In genomic region chr2:18938923-18939329, GRCm38 (mm10) we compare ENCODE assay signal across 11 mouse cellular contexts. TPM values are rescaled to one million over a fixed set of nuclear protein-coding genes. Genes with fewer than 3 reads are reported as not detected.
DNase-seq lines count a peak whose midpoint lies in the region; TF ChIP-seq lines count a peak whose summit lies in the region.
"Had no signal": no experiment of that assay in that cellular context is flagged by ENCODE, and none has a peak within 500 bp of the region (broad histone marks: within the 10 kb centered on the region; RNA-seq: fewer than 3 reads in every experiment).

No protein-coding gene starts in this region.

- 20% methylated on average over 8 of the region's 8 CpGs for WGBS in heart, embryonic 10.5 days
- WGBS in heart, adult 2 months: 52% methylated on average over 8 of the region's 8 CpGs
- WGBS in spleen, adult 2 months: 8% methylated on average over 8 of the region's 8 CpGs

- H3K4me1 ChIP-seq in heart, embryonic 10.5 days: peaks cover 71% of the 10 kb centered on the region
- peaks cover 22% of the 10 kb centered on the region for H3K4me1 ChIP-seq in heart, adult 2 months (ENCODE audit: control insufficient read depth, insufficient read depth, low read length)
- peaks cover 32% of the 10 kb centered on the region; the same call in 1 of the 2 replicates for H3K4me1 ChIP-seq in spleen, adult 2 months (ENCODE audit: control insufficient read depth, insufficient read depth, insufficient read length)

- H3K27me3 ChIP-seq in heart, embryonic 10.5 days (ENCODE audit: insufficient read depth, poor library complexity, severe bottlenecking): no peaks in the 10 kb centered on the region
- no peaks in the 10 kb centered on the region for H3K27me3 ChIP-seq in heart, adult 2 months (ENCODE audit: control insufficient read depth, insufficient read depth, low read length)
- H3K27me3 ChIP-seq in spleen, adult 2 months (ENCODE audit: control insufficient read depth, insufficient read depth, low read length): no peaks in the 10 kb centered on the region
- no peaks in the 10 kb centered on the region for H3K27me3 ChIP-seq in splenic B cell, adult 2 months (ENCODE audit: control insufficient read depth, insufficient read depth, low read length, poor library complexity, severe bottlenecking)
- H3K27me3 ChIP-seq: heart, embryonic 13.5 days; midbrain, embryonic 12.5 days had no signal

- TF ChIP-seq EP300 in heart, adult 2 months (IDR thresholded peaks at IDR 0.05; ENCODE audit: insufficient read depth, low read depth, low read length): no peak

- H3K9ac ChIP-seq in heart, adult 2 months (ENCODE audit: low read depth, low read length): no peak overlapping the region
- H3K9ac ChIP-seq: heart, embryonic 13.5 days; midbrain, embryonic 12.5 days had no signal

- no peak for TF ChIP-seq CTCF in heart, adult 2 months (IDR thresholded peaks at IDR 0.05)
- TF ChIP-seq CTCF in spleen, adult 2 months (IDR thresholded peaks at IDR 0.05; ENCODE audit: extremely low read depth, insufficient read depth, insufficient read length, insufficient replicate concordance): no peak

- H3K27ac ChIP-seq in heart, embryonic 10.5 days: peak overlapping the region; percentile 59
- H3K27ac ChIP-seq in heart, adult 2 months: no peak overlapping the region
- H3K27ac ChIP-seq in spleen, adult 2 months (ENCODE audit: insufficient read depth, low read length): peak overlapping the region; percentile 3; the same call in 1 of the 2 replicates
- H3K27ac ChIP-seq: midbrain, embryonic 12.5 days had no signal

- no peak overlapping the region for H3K4me3 ChIP-seq in heart, embryonic 10.5 days
- H3K4me3 ChIP-seq in heart, adult 2 months: no peak overlapping the region
- H3K4me3 ChIP-seq in spleen, adult 2 months (ENCODE audit: extremely low read depth, insufficient read depth, insufficient read length): no peak overlapping the region
- H3K4me3 ChIP-seq: heart, embryonic 13.5 days; midbrain, embryonic 12.5 days had no signal

- no peaks in the 10 kb centered on the region for H3K79me2 ChIP-seq in heart, adult 2 months (replicated peaks; ENCODE audit: control insufficient read depth, insufficient read depth, low read length)

- TF ChIP-seq POLR2A in heart, adult 2 months (IDR thresholded peaks at IDR 0.05; ENCODE audit: insufficient read depth, low read depth, low read length): no peak
- no peak for TF ChIP-seq POLR2A in spleen, adult 2 months (IDR thresholded peaks at IDR 0.05; ENCODE audit: low read depth, low read length)

- H3K9me3 ChIP-seq in heart, embryonic 10.5 days: no peaks in the 10 kb centered on the region
- H3K9me3 ChIP-seq: heart, embryonic 13.5 days; midbrain, embryonic 12.5 days had no signal

- DNase-seq in heart, embryonic 10.5 days (ENCODE audit: low spot score): no peak
- DNase-seq in heart, adult 2 months: no peak
- no peak for DNase-seq in spleen, adult 2 months (ENCODE audit: low read depth in 1 of 2, low spot score in 2 of 2)
- no peak for DNase-seq in spleen, adult 12 weeks (ENCODE audit: low spot score)
- DNase-seq in induced T-regulatory cell, adult 2 months (ENCODE audit: low read depth): peak; percentile 69
- DNase-seq in splenic B cell, adult 2 months (ENCODE audit: low read depth, low spot score): peak; percentile 50
- DNase-seq in adrenal gland, postnatal 25 days: no peak
- DNase-seq in cerebellum, adult 8-10 months: no peak
- DNase-seq: right cerebral cortex, adult 18-20 months had no signal

- no peaks in the 10 kb centered on the region for H3K36me3 ChIP-seq in heart, embryonic 10.5 days
- H3K36me3 ChIP-seq in heart, adult 2 months (ENCODE audit: control insufficient read depth, insufficient read depth, low read length): peaks cover 4% of the 10 kb centered on the region; the same call in 1 of the 2 replicates
- peaks cover 1% of the 10 kb centered on the region; the same call in 1 of the 2 replicates for H3K36me3 ChIP-seq in spleen, adult 2 months (ENCODE audit: control insufficient read depth, insufficient read depth, low read length)
- H3K36me3 ChIP-seq in splenic B cell, adult 2 months (ENCODE audit: control insufficient read depth, insufficient read depth, low read length, poor library complexity, severe bottlenecking): no peaks in the 10 kb centered on the region
- H3K36me3 ChIP-seq: heart, embryonic 13.5 days; midbrain, embryonic 12.5 days had no signal

- intact Hi-C loops in heart, adult 2 months (cut with DNase I): loop anchor here (5.0 kb wide), 1 partner anchor 42 kb away; no protein-coding TSS in a partner anchor

RNA-seq across cellular contexts. Expression of gene Pip4k2a, which starts 59.0 kb away (rescaled TPM):
- polyA plus RNA-seq in heart, embryonic 10.5 days (2016; fragmentation: Nextera tagmentation; extraction: Ambion mirVana): 7.4 and 12.0 TPM in 2 replicates
- 1 to 10 TPM; 6.5 to 7.6 TPM for total RNA-seq in heart, adult 2 months (2021)
- polyA plus RNA-seq in heart, adult 2 months (2012; rRNA removed): 4.3 and 6.3 TPM in 2 replicates
- polyA plus RNA-seq in spleen, adult 2 months (2012; rRNA removed): 21.4 and 21.8 TPM in 2 replicates
- total RNA-seq in adrenal gland, postnatal 25 days (2021): 39.3 and 40.0 TPM in 2 replicates

RNA-seq across cellular contexts. Expression of gene 4930426L09Rik, which starts 59.2 kb away (rescaled TPM):
- polyA plus RNA-seq in heart, embryonic 10.5 days (2016; fragmentation: Nextera tagmentation; extraction: Ambion mirVana): 0.18 and 0.38 TPM in 2 replicates
- total RNA-seq in heart, adult 2 months (2021): not detected
- polyA plus RNA-seq in heart, adult 2 months (2012; rRNA removed): 0.18 and 0.32 TPM in 2 replicates
- polyA plus RNA-seq in spleen, adult 2 months (2012; rRNA removed): 0.69 and 1.2 TPM in 2 replicates
- total RNA-seq in adrenal gland, postnatal 25 days (2021): 0.62 and 1.1 TPM in 2 replicates

Comparison
In these comparisons a context has a peak if more than half of its experiments do, and no peak if none do; other contexts are left out.
1. DNase-seq: peak in induced T-regulatory cell, adult 2 months (single experiment) and splenic B cell, adult 2 months (single experiment); none in heart, embryonic 10.5 days (single experiment), heart, adult 2 months (0 of 2), spleen, adult 2 months (0 of 2), spleen, adult 12 weeks (single experiment), adrenal gland, postnatal 25 days (single experiment) and cerebellum, adult 8-10 months (single experiment).